Mouse (Mus musculus): ENCODE measurements around the gene Gm5565.
"Not testable (repeated sequence)": the region's sequence is repeated elsewhere in the genome, so short reads cannot be mapped to it uniquely, and the experiment has no call there.

Gm5565 gene

DNA sequence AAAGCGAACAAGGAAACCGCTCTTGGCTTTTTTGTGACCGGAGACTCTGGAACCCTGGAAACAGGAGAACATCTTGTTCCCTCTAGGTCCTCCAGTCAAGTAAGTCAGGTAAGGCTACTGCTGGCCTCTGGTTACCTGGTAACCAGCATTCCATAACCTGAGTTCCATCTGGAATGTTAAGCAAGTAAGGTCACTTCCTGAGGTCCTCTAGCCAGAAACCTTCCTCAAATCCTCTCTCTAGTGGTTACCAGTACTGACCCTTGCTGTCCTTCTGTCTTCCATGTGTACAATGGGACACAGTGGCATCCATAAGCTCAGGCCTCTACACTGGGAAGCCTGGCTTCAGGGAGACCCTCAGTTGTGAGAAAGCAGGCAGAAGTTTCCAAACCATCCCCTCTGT, at the start of gene Gm5565:
Gene Gm5565, minus strand, starts transcription at position 101 of the 400 bp plus-strand sequence.
- in situ Hi-C loops (cut with MboI; ENCODE audit: low pct_unique_long_range_greater_than_20kb in 1 of 2, low sequenced_read_pairs in 2 of 2, unreplicated experiment in 1 of 2): not testable (repeated sequence)

DNA sequence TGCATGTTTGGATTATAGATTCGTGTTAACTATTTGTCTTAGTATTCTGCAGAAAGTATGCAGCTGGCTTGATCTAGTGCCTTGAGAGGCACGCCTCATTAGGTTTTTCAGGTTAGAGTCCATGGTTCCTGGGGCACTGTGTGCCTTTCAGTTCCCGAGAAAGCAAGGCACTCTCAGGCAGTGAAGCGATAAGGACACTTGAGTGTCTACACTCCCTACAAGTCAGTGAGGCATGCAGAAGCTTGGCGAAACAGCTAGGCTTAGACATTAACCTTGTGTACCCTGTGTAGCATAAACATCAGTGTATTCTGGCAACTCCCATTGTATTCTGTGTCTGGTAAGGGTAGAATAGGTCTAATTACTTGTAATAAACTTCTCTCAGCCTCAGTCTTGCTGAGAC, 45.2 kb upstream of the Gm5565 start:
- in situ Hi-C loops (cut with MboI; ENCODE audit: low pct_unique_long_range_greater_than_20kb in 1 of 2, low sequenced_read_pairs in 2 of 2, unreplicated experiment in 1 of 2): loop anchor here in 1 of 2 experiments (25.0 kb wide), 1 partner anchor 993 kb away; the partner anchor contains the start of genes Zkscan14 and Zkscan5

DNA sequence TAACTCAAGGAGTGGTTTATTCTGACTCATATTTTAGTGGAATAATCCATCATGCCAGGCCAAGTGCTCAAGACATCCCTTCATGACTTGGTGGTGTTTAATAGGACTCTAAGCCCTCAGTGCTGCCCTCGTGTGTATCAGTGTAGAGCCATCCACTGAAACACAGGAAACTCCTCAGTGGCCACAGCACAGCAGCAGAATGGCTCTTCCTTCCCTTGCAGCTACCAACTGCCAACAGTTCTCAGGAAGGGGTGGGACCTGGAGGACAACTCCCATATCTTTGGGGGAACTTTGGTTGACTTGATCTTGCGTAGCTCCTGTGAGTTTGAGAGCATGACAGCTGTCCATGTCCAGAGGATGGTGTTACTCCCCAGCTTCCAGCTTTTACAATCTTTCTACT, 43.6 kb upstream of the Gm5565 start:
- in situ Hi-C loops (cut with MboI; ENCODE audit: low pct_unique_long_range_greater_than_20kb in 1 of 2, low sequenced_read_pairs in 2 of 2, unreplicated experiment in 1 of 2): loop anchor here in 1 of 2 experiments (25.0 kb wide), 1 partner anchor 992 kb away; the partner anchor contains the start of genes Zkscan14 and Zkscan5

DNA sequence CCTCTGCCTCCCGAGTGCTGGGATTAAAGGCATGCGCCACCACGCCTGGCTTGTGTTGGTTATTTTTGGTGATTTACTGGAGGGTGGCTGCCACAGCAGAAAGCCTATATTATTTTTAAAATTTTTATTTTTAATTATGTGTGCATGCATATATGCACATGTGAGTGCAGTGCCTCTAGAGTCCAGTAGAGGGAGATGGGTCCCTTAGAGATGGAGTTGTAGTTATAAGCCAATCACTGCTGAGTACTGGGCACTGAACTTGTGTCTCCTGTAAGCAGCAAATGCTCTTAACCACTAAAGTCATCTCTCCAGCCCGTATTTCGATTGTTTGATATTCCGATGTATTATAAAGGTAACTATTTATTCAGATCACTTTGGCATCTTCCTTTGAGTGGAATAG, 40.2 kb upstream of the Gm5565 start:
- in situ Hi-C loops (cut with MboI; ENCODE audit: low pct_unique_long_range_greater_than_20kb in 1 of 2, low sequenced_read_pairs in 2 of 2, unreplicated experiment in 1 of 2): loop anchor here in 1 of 2 experiments (25.0 kb wide), 1 partner anchor 988 kb away; the partner anchor contains the start of genes Zkscan14 and Zkscan5

DNA sequence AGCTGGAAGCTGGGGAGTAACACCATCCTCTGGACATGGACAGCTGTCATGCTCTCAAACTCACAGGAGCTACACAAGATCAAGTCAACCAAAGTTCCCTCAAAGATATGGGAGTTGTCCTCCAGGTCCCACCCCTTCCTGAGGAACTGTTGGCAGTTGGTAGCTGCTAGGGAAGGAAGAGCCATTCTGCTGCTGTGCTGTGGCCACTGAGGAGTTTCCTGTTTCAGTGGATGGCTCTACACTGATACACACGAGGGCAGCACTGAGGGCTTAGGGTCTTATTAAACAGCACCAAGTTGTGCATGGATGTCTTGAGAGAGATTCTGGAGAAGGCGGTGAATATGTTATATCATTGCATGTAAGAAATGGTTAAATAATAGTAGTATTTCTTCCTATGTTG, 39.2 kb upstream of the Gm5565 start:
- in situ Hi-C loops (cut with MboI; ENCODE audit: low pct_unique_long_range_greater_than_20kb in 1 of 2, low sequenced_read_pairs in 2 of 2, unreplicated experiment in 1 of 2): no loop called here

DNA sequence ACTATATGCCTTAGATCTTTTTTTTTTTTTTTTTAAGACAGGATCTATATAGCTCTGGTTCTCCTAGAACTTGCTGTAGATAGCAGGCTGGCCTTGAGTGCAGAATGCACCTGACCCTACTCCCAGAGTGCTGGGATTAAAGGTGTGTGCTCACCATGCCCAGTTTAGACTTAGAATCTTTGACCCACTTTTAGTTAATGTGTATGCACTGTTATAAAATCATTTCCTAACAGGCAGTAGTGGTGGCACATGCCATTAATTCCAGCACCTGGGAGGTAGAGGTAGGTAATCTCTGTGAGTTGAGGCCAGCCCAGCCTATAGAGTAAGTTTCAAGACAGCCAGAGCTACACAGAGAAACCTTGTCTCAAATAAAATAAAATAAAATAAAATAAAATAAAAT, 38.7 kb upstream of the Gm5565 start:
- in situ Hi-C loops (cut with MboI; ENCODE audit: low pct_unique_long_range_greater_than_20kb in 1 of 2, low sequenced_read_pairs in 2 of 2, unreplicated experiment in 1 of 2): no loop called here

DNA sequence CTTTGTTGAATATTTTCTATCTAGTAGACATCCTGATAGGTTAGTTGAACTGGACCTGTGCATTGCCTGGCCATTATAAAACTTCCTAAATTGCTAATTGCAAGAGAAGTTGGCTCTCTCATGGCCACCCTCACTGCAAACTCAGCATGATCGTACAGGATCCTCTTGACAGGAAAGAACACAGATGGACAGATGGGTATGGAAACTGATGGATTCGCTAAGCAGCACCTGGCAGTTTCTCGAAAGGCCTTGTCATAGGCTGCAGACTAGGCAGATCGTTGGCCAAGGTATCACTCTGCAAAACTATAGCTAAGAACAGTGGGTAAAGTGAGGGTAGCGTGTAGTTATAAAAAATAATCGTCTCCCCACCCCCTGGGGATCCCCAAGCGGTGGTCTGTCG, 33.0 kb upstream of the Gm5565 start:
- in situ Hi-C loops (cut with MboI; ENCODE audit: low pct_unique_long_range_greater_than_20kb in 1 of 2, low sequenced_read_pairs in 2 of 2, unreplicated experiment in 1 of 2): no loop called here

DNA sequence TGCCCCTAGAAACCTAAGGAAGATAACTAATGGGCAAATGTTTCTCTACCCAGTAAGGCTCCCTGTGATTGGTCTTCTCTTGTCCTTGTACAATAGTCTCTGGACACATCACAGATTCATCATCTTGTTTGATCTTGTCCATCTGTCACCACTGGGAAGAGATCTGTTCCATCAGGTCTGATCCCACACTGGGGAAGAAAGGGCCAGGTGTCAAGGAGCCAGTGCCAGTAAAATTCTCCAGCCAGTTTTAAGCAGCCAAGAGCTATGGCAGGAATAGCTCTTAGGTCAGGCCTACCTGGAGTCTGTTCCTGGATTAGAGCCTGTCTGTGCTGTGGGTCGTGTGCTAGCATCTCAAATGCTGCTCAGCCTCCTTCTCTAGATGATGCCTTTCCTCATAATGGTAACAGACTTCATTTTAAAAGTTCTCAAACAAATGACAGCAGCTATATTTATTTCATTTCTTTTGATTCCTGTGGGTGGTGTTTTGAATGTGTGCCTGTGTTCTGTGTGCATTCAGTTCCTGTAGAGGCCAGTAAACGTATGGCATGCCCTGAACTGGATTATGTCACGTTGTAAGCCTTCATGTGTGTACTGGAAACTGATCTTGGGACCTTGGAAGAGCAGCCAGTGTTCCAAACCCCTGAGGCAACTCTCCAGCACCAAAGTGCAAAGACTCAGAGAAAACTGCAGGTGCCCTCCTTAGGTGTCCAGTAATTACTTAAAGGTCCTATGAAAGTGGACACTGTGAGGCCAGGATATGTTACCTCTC, 30.3 kb upstream of the Gm5565 start:
- in situ Hi-C loops (cut with MboI; ENCODE audit: low pct_unique_long_range_greater_than_20kb in 1 of 2, low sequenced_read_pairs in 2 of 2, unreplicated experiment in 1 of 2): no loop called here

DNA sequence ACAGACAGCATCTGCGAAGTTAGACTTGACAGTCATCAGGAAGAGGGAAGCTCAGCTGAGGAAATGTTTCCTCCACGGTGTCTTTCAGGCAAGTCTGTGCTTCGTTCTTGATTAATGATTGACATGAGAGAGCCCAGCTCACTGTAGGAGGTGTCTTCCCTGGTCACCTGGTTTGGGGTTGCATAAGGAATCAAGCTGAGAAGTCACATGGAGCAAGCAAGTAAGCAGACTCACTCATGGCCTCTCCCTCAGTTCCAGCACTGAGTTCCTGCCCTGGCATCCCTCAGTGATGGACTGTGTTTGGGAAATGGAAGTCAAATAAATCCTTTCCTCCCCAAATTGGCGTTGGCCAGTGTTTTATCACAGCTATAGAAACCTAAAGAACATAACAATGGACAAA, 29.8 kb upstream of the Gm5565 start:
- in situ Hi-C loops (cut with MboI; ENCODE audit: low pct_unique_long_range_greater_than_20kb in 1 of 2, low sequenced_read_pairs in 2 of 2, unreplicated experiment in 1 of 2): no loop called here

DNA sequence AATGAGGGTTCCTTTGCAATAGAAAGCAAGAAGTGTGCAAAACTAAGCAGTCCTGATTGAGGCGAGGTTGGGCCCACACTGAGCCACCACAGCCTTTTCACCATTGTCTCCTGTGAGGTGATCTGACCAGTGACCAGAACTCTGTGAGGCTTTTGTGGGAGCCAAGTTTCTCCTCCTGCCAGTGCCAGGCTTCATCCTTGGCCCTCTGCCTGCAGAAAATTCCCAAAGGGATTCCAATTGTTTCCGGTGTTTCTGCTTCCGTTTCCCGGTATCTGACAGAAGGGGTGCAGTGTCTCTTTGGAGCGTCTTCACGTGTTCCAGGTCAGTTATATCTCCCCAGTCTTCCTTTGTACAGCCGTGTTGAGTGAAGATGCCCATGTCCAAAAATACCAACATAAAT, 28.4 kb upstream of the Gm5565 start:
- in situ Hi-C loops (cut with MboI; ENCODE audit: low pct_unique_long_range_greater_than_20kb in 1 of 2, low sequenced_read_pairs in 2 of 2, unreplicated experiment in 1 of 2): no loop called here

DNA sequence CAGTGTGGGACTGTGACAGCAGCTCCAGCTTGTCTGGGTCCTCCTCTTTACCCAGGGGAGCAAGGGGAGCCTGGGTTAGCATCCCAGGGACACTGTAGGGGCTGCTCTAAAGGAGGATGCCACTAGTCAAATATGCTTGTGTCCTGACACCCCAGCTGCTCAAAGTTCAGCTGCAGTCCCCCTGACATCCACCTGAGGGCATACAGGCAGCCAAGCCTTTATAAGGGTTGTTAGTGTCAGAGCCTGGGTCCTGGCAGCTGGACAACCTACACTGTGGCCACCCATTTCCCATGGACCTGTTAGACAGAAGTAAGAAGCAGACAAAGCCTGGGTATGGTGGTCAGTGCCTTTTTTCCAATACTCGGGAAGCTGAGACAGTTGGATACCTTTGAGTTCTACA, 27.8 kb upstream of the Gm5565 start:
- in situ Hi-C loops (cut with MboI; ENCODE audit: low pct_unique_long_range_greater_than_20kb in 1 of 2, low sequenced_read_pairs in 2 of 2, unreplicated experiment in 1 of 2): no loop called here

DNA sequence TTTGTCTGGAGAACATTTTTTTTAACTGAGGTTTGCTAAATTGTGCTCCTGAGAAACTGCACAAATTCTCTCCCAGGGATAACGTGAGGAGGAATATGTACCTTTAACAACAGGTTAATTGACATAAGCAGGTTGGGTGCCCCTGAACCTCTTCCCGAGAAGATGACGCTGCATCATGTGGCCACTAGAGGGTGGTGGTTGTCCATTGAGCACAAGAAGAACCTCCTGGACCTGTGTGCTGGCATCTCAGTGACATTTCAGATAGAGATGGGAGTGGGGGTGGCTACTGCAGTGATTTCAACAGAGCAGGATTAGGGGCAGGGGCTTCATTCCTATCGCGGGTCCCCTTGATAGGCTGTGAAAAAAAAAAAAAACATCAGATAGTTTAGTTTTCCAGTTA, 27.1 kb upstream of the Gm5565 start:
- in situ Hi-C loops (cut with MboI; ENCODE audit: low pct_unique_long_range_greater_than_20kb in 1 of 2, low sequenced_read_pairs in 2 of 2, unreplicated experiment in 1 of 2): not testable (repeated sequence)

DNA sequence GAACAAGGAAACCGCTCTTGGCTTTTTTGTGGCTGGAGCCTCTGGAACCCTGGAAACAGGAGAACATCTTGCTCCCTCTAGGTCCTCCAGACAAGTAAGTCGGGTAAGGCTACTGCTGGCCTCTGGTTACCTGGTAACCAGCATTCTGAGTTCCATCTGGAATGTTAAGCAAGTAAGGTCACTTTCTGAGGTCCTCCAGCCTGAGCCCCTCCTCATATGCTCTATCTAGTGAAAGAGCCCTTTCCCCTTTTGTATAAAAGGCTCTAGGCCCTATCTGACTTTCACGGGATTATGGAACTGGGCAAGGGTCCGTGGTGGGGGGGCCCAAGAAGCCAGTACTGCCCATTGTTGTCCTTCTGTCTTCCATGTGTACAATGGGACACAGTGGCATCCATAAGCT, 24.9 kb upstream of the Gm5565 start, which contains the start of gene 1700001J03Rik:
Gene 1700001J03Rik, minus strand, starts transcription at position 101 of the 400 bp plus-strand sequence.
- in situ Hi-C loops (cut with MboI; ENCODE audit: low pct_unique_long_range_greater_than_20kb in 1 of 2, low sequenced_read_pairs in 2 of 2, unreplicated experiment in 1 of 2): not testable (repeated sequence)

DNA sequence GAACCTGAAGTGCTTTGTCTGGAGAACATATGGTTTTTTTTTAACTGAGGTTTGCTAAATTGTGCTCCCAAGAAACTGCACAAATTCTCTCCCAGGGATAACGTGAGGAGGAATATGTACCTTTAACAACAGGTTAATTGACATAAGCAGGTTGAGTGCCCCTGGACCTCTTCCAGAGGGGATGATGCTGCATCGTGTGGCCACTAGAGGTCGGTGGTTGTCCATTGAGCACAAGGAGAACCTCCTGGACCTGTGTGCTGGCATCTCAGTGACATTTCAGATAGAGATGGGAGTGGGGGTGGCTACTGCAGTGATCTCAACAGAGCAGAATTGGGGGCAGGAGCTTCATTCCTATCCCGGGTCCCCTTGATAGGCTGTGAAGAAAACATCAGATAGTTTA, 12.4 kb upstream of the Gm5565 start:
- in situ Hi-C loops (cut with MboI; ENCODE audit: low pct_unique_long_range_greater_than_20kb in 1 of 2, low sequenced_read_pairs in 2 of 2, unreplicated experiment in 1 of 2): not testable (repeated sequence)

DNA sequence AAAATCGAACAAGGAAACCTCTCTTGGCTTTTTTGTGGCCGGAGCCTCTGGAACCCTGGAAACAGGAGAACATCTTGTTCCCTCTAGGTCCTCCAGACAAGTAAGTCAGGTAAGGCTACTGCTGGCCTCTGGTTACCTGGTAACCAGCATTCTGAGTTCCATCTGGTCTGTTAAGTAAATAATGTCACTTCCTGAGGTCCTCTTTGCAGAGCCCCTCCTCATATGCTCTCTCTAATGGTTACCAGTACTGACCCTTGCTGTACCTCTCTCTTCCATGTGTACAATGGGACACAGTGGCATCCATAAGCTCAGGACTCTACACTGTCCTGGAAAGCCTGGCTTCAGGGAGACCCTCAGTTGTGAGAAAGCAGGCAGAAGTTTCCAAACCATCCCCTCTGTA, 10.3 kb upstream of the Gm5565 start, which contains the start of gene Gm6309:
Gene Gm6309, minus strand, starts transcription at position 101 of the 400 bp plus-strand sequence.
- in situ Hi-C loops (cut with MboI; ENCODE audit: low pct_unique_long_range_greater_than_20kb in 1 of 2, low sequenced_read_pairs in 2 of 2, unreplicated experiment in 1 of 2): not testable (repeated sequence)

DNA sequence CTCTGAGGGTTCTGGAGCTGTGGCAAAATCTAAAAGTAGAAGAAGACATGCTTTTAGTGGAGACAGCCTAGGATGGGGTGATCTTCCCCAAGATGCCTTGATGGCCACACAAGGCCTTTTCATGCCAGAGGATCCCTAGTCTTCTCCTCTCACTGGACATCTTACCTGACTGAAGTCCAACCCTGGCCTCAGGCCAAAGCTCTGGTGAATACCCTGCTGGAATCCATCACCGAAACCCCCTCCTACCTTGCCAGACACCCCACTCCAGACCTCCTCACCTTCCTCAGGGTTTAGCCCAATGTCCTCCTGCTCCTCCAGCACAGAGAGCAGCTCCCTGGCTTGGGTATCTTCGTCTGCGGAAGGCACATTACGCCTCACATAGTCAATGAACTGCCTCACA, 2.0 kb downstream of the Gm5565 start:
- in situ Hi-C loops (cut with MboI; ENCODE audit: low pct_unique_long_range_greater_than_20kb in 1 of 2, low sequenced_read_pairs in 2 of 2, unreplicated experiment in 1 of 2): not testable (repeated sequence)

DNA sequence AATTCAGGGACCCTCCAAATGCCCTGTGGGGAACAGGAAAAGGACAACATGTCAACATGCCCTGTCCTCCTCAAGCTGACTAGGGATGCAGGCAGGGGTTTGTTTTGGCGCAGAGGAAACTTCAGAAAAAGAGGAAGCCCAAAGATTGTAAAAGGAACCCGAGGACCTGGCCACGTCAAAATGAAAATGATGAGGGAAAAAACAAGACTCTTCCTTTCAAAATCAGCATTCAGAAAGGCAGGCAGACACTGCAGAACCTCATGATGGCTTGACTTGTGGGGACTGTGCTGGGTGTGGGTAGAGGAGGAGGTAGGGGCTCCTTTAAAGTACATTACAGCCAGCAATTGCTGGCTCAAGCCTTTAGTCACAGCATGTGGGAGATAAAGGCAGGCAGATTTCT, 9.9 kb downstream of the Gm5565 start:
- in situ Hi-C loops (cut with MboI; ENCODE audit: low pct_unique_long_range_greater_than_20kb in 1 of 2, low sequenced_read_pairs in 2 of 2, unreplicated experiment in 1 of 2): no loop called here

DNA sequence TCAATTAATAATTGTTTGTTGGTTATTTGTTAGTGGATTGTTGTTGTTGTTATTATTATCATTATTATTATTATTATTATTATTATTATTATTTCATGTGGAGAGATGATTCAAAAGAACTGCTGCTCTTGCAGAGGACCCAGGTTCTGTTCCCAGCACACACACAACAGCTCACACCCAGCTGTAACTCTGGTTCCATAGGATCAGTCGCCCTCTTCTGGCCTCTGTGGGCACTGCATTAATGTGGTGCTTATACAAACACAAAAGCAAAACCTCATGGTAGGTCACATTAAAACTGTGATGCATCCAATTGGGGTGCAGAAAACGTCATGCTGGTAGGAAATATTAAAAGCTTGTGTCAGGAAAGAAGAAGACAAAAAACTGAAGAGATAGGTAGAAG, 12.4 kb downstream of the Gm5565 start:
- in situ Hi-C loops (cut with MboI; ENCODE audit: low pct_unique_long_range_greater_than_20kb in 1 of 2, low sequenced_read_pairs in 2 of 2, unreplicated experiment in 1 of 2): no loop called here

Data from mouse embryonic stem cell (cell line).